Mouse (Mus musculus): ENCODE results near the gene Vps37d. TPM values are rescaled to one million over a fixed set of nuclear protein-coding genes. Genes with fewer than 3 reads are reported as not detected.

The Vps37d gene
- polyA plus RNA-seq, 1 experiment: 0.78 TPM

DNA sequence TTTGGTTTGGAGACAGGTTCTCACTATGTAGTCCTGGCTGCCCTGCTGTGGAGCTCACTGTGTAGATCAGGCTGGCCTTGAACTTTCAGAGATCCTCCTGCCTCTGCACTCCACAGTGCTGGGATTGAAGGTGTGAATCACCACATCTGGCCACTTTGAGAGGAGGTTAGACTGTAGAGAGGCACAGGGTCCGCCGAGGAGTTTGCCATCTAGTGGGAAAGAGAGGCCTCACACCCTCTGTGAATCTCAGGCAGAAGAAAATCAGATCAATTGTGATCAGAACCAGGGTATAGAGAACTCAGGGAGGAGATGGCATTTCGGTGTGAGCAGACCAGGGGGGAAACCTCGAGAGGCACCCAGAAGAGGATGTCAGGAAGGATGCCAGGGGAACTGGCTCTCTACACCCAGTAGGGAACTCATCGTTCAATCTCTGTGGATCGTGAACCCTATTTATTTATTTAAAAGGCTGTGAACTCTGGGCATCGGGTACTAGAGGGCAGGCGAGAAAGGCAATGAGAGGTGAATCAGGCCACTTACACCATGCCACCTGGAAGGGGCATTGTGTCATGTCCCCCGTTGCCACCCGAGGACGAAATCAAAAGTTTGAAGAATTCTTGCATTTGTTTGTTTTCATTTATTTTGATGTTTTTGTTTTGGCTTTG lies 26.1 kb upstream of the Vps37d start:
- WGBS: 57% methylated on average over 11 of the region's 11 CpGs
- no peak for DNase-seq (ENCODE audit: low read depth in 1 of 2, low spot score in 2 of 2)
- Histone ChIP-seq H3K27ac (ENCODE audit: insufficient read depth, low read length) (no peak overlapping the region), H3K4me1 (ENCODE audit: control insufficient read depth, insufficient read depth, insufficient read length) (peaks cover 5% of the 10 kb centered on the region), H3K27me3 (ENCODE audit: control insufficient read depth, insufficient read depth, low read length) (peaks cover 10% of the 10 kb centered on the region), H3K4me3 (ENCODE audit: extremely low read depth, insufficient read depth, insufficient read length) (no peak overlapping the region), H3K36me3 (ENCODE audit: control insufficient read depth, insufficient read depth, low read length) (no peaks in the 10 kb centered on the region)
- TF ChIP-seq POLR2A (IDR thresholded peaks at IDR 0.05; ENCODE audit: low read depth, low read length) (no peak), CTCF (IDR thresholded peaks at IDR 0.05; ENCODE audit: extremely low read depth, insufficient read depth, insufficient read length, insufficient replicate concordance) (no peak; the same call in 1 of the 2 replicates)

GRCm38 (mm10) chr5:135100981-135101380 lies 22.9 kb upstream of the Vps37d start:
- H3K4me1 ChIP-seq (ENCODE audit: control insufficient read depth, insufficient read depth, insufficient read length): no peaks in the 10 kb centered on the region
- H3K4me3 ChIP-seq (ENCODE audit: extremely low read depth, insufficient read depth, insufficient read length): no peak overlapping the region
- no peak overlapping the region for H3K27ac ChIP-seq (ENCODE audit: insufficient read depth, low read length)
- no peak for DNase-seq (ENCODE audit: low read depth in 1 of 2, low spot score in 2 of 2)
- 31% methylated on average over 1 of the region's 1 CpGs for WGBS
- TF ChIP-seq POLR2A (IDR thresholded peaks at IDR 0.05; ENCODE audit: low read depth, low read length): no peak
- TF ChIP-seq CTCF (IDR thresholded peaks at IDR 0.05; ENCODE audit: extremely low read depth, insufficient read depth, insufficient read length, insufficient replicate concordance): no peak
- no peaks in the 10 kb centered on the region for H3K27me3 ChIP-seq (ENCODE audit: control insufficient read depth, insufficient read depth, low read length)
- H3K36me3 ChIP-seq (ENCODE audit: control insufficient read depth, insufficient read depth, low read length): no peaks in the 10 kb centered on the region

- no peaks in the 10 kb centered on the region for H3K36me3 ChIP-seq (ENCODE audit: control insufficient read depth, insufficient read depth, low read length)
- H3K27ac ChIP-seq (ENCODE audit: insufficient read depth, low read length): no peak within 1 kb of the TSS
- 8% methylated on average over 39 of the region's 39 CpGs for WGBS
- H3K27me3 ChIP-seq (ENCODE audit: control insufficient read depth, insufficient read depth, low read length): no peaks in the 10 kb centered on the region
- no peak within 1 kb of the TSS for H3K4me3 ChIP-seq (ENCODE audit: extremely low read depth, insufficient read depth, insufficient read length)
- H3K4me1 ChIP-seq (ENCODE audit: control insufficient read depth, insufficient read depth, insufficient read length): no peaks in the 10 kb centered on the region
- TF ChIP-seq POLR2A (IDR thresholded peaks at IDR 0.05; ENCODE audit: low read depth, low read length): no peak
- no peak for TF ChIP-seq CTCF (IDR thresholded peaks at IDR 0.05; ENCODE audit: extremely low read depth, insufficient read depth, insufficient read length, insufficient replicate concordance)
- no peak for DNase-seq (ENCODE audit: low read depth in 1 of 2, low spot score in 2 of 2)
These were observed 11.6 kb upstream of the Vps37d start, which contains the start of gene Mlxipl for GRCm38 (mm10) chr5:135089653-135090052. Gene Mlxipl (plus strand): TSS chr5:135089890.

DNA sequence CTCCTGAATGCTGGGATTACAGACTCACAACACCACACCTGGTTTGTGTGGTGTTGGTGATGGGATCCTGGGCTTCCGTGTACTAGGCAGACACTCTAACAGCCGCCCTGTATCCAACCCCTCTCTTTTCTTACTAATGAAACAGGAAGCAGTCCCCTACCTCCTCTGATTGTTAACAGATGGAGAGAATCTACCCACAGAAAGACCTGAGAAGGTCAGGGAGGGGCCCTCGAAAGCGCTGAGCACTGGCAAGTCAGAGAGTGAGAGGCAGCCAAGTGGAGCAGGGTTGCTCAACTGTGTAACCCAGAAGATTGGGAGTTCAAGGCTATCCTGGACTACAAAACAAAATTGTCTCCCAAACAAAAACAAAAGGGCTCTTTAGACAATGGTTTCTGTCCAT lies 8.8 kb upstream of the Vps37d start:
- Histone ChIP-seq H3K4me3 (ENCODE audit: extremely low read depth, insufficient read depth, insufficient read length) (no peak overlapping the region), H3K4me1 (ENCODE audit: control insufficient read depth, insufficient read depth, insufficient read length) (no peaks in the 10 kb centered on the region), H3K27me3 (ENCODE audit: control insufficient read depth, insufficient read depth, low read length) (peaks cover 2% of the 10 kb centered on the region; the same call in 1 of the 2 replicates), H3K36me3 (ENCODE audit: control insufficient read depth, insufficient read depth, low read length) (no peaks in the 10 kb centered on the region), H3K27ac (ENCODE audit: insufficient read depth, low read length) (no peak overlapping the region)
- TF ChIP-seq POLR2A (IDR thresholded peaks at IDR 0.05; ENCODE audit: low read depth, low read length) (no peak), CTCF (IDR thresholded peaks at IDR 0.05; ENCODE audit: extremely low read depth, insufficient read depth, insufficient read length, insufficient replicate concordance) (no peak)
- DNase-seq (ENCODE audit: low read depth in 1 of 2, low spot score in 2 of 2): no peak
- 42% methylated on average over 4 of the region's 4 CpGs for WGBS

DNA sequence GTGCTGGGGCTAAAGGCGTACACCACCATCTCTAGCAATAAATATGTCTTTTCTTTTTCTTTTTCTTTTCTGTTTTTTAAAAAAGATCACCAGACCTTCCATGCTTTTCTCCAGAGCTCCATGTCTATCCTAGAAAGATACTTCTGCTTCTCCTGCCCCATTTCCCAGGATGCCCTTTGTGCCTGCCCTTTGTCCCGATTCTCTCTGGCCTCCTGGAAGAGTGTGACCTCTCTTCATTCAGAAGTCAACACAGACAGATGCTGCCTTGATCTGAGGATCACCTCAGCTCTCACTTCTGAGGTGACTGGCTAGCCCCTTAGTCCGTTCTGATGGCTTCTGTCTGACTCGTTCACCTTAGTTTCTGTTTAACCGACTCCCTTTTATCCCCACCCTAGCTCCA lies 2.5 kb upstream of the Vps37d start:
- Histone ChIP-seq H3K36me3 (ENCODE audit: control insufficient read depth, insufficient read depth, low read length) (no peaks in the 10 kb centered on the region), H3K4me3 (ENCODE audit: extremely low read depth, insufficient read depth, insufficient read length) (no peak overlapping the region), H3K27ac (ENCODE audit: insufficient read depth, low read length) (no peak overlapping the region), H3K27me3 (ENCODE audit: control insufficient read depth, insufficient read depth, low read length) (peaks cover 7% of the 10 kb centered on the region), H3K4me1 (ENCODE audit: control insufficient read depth, insufficient read depth, insufficient read length) (no peaks in the 10 kb centered on the region; the same call in 1 of the 2 replicates)
- no peak for DNase-seq (ENCODE audit: low read depth in 1 of 2, low spot score in 2 of 2)
- WGBS: 78% methylated on average over 5 of the region's 5 CpGs
- TF ChIP-seq POLR2A (IDR thresholded peaks at IDR 0.05; ENCODE audit: low read depth, low read length) (no peak), CTCF (IDR thresholded peaks at IDR 0.05; ENCODE audit: extremely low read depth, insufficient read depth, insufficient read length, insufficient replicate concordance) (no peak)

DNA sequence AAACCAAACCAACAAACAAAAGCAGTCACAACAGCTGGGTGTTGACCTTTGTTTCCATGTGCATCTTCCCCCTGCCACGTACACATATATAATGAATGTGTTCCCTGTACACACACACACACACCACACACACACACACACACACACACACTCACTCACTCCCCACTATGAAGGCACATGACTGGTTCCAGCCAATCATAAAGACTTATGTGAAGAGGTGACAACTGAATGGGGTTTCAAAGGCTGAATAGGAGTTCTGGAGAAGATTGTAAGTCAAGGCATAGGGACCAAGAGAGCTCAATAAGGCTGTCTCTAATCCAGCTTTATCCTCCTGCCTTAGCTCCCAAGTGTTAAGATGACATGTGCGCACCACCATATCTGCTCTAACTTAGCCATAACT lies 1.5 kb upstream of the Vps37d start:
- TF ChIP-seq CTCF (IDR thresholded peaks at IDR 0.05; ENCODE audit: extremely low read depth, insufficient read depth, insufficient read length, insufficient replicate concordance) (no peak), POLR2A (IDR thresholded peaks at IDR 0.05; ENCODE audit: low read depth, low read length) (no peak)
- WGBS: 91% methylated on average over 2 of the region's 2 CpGs
- Histone ChIP-seq H3K4me3 (ENCODE audit: extremely low read depth, insufficient read depth, insufficient read length) (no peak overlapping the region), H3K27ac (ENCODE audit: insufficient read depth, low read length) (no peak overlapping the region), H3K4me1 (ENCODE audit: control insufficient read depth, insufficient read depth, insufficient read length) (no peaks in the 10 kb centered on the region; the same call in 1 of the 2 replicates), H3K36me3 (ENCODE audit: control insufficient read depth, insufficient read depth, low read length) (no peaks in the 10 kb centered on the region), H3K27me3 (ENCODE audit: control insufficient read depth, insufficient read depth, low read length) (peaks cover 7% of the 10 kb centered on the region)
- no peak for DNase-seq (ENCODE audit: low read depth in 1 of 2, low spot score in 2 of 2)

DNA sequence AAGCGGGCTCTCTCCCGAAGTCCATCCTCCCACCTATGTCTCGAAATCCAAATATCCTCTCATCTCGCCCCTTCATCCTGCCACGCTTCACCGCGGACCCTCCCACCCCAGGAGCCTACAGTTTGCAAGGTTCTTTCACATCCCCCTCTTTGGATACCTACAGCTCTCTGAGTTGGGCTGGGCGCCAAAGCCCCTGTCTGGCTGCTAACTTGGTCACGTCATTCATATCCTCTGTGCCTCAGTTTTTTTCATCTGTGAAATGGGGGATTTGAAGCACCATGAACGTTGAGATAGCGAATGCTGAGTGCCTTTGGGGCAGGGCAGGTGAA lies 380 bp upstream of the Vps37d start:
- no peak for DNase-seq (ENCODE audit: low read depth in 1 of 2, low spot score in 2 of 2)
- H3K4me1 ChIP-seq (ENCODE audit: control insufficient read depth, insufficient read depth, insufficient read length): no peaks in the 10 kb centered on the region; the same call in 1 of the 2 replicates
- H3K27me3 ChIP-seq (ENCODE audit: control insufficient read depth, insufficient read depth, low read length): peaks cover 7% of the 10 kb centered on the region
- TF ChIP-seq CTCF (IDR thresholded peaks at IDR 0.05; ENCODE audit: extremely low read depth, insufficient read depth, insufficient read length, insufficient replicate concordance) (no peak), POLR2A (IDR thresholded peaks at IDR 0.05; ENCODE audit: low read depth, low read length) (no peak)
- no peaks in the 10 kb centered on the region for H3K36me3 ChIP-seq (ENCODE audit: control insufficient read depth, insufficient read depth, low read length)
- 5% methylated on average over 11 of the region's 11 CpGs for WGBS
- peak overlapping the region; percentile 53 for H3K4me3 ChIP-seq (ENCODE audit: extremely low read depth, insufficient read depth, insufficient read length)
- H3K27ac ChIP-seq (ENCODE audit: insufficient read depth, low read length): no peak overlapping the region
